Mouse (Mus musculus): ENCODE measurements around the gene Nln. TPM values are rescaled to one million over a fixed set of nuclear protein-coding genes. Genes with fewer than 3 reads are reported as not detected.

Gene Nln
- total and polyA plus RNA-seq, 3 experiments = 38.5 to 76.5 (median 51.2) TPM

GRCm38 (mm10) chr13:104132561-104132960, 23.1 kb upstream of the Nln start:
- H3K4me1 ChIP-seq (ENCODE audit: control insufficient read depth in 1 of 2, insufficient read depth in 2 of 2) = no peaks in the 10 kb centered on the region
- no peak overlapping the region for H3K27ac ChIP-seq (ENCODE audit: insufficient read depth, low read depth)
- H3K4me2 ChIP-seq (ENCODE audit: insufficient read depth, low read depth, poor library complexity, severe bottlenecking) = no peak overlapping the region
- H3K27me3 ChIP-seq (replicated peaks) = no peaks in the 10 kb centered on the region
- H3K4me3 ChIP-seq (replicated peaks in 1 of 3; ENCODE audit: low read depth in 2 of 3, low read length in 2 of 3, poor library complexity in 1 of 3) = no peak overlapping the region
- H3K79me2 ChIP-seq (replicated peaks; ENCODE audit: control insufficient read depth, extremely low read depth, insufficient read depth, poor library complexity, severe bottlenecking) = no peaks in the 10 kb centered on the region
- no peaks in the 10 kb centered on the region for H3K9me3 ChIP-seq (replicated peaks; ENCODE audit: low read length)
- H3K9ac ChIP-seq (ENCODE audit: insufficient read depth, low read depth) = no peak overlapping the region
- dilution Hi-C loops (cut with MboI; ENCODE audit: extremely low pct_ligation_motif_present, extremely low pct_unique_long_range_greater_than_20kb, low sequenced_read_pairs) = no loop called here
- in situ Hi-C loops (cut with MboI; ENCODE audit: low pct_ligation_motif_present, low pct_unique_long_range_greater_than_20kb, low sequenced_read_pairs) = no loop called here
- peaks cover 6 to 48% of the 10 kb centered on the region in 2 experiments for H3K36me3 ChIP-seq (replicated peaks in 1 of 2; ENCODE audit: control insufficient read depth in 1 of 2, insufficient read depth in 1 of 2, low read length in 1 of 2)
- TF ChIP-seq MAZ (IDR thresholded peaks at IDR 0.05; ENCODE audit: low read depth, low read length) = no peak
- TF ChIP-seq MAFK (IDR thresholded peaks at IDR 0.05; ENCODE audit: insufficient replicate concordance, low read length) = no peak
- TF ChIP-seq ETS1 (conservative IDR thresholded peaks at IDR 0.05; ENCODE audit: low read depth, low read length) = no peak
- TF ChIP-seq TCF12 (IDR thresholded peaks at IDR 0.05; ENCODE audit: low read depth, low read length) = no peak
- no peak for TF ChIP-seq ELF1 (IDR thresholded peaks at IDR 0.05; ENCODE audit: low read depth, low read length)
- DNase-seq (ENCODE audit: extremely low read depth) = no peak

- TF ChIP-seq NELFE (IDR thresholded peaks at IDR 0.05; ENCODE audit: low read depth, low read length) = no peak
- no peak for TF ChIP-seq POLR2AphosphoS2 (IDR thresholded peaks at IDR 0.05; ENCODE audit: low read depth, low read length)
- no peak for TF ChIP-seq IRF4 (IDR thresholded peaks at IDR 0.05; ENCODE audit: low read depth, low read length)
- no peak for TF ChIP-seq MEF2A (IDR thresholded peaks at IDR 0.05; ENCODE audit: borderline replicate concordance, low read depth, low read length)
- no peak for TF ChIP-seq MAZ (IDR thresholded peaks at IDR 0.05; ENCODE audit: low read depth, low read length)
- Histone ChIP-seq H3K4me3 (replicated peaks in 1 of 3; ENCODE audit: low read depth in 2 of 3, low read length in 2 of 3, poor library complexity in 1 of 3) (no peak overlapping the region), H3K4me1 (ENCODE audit: control insufficient read depth in 1 of 2, insufficient read depth in 2 of 2) (no peaks in the 10 kb centered on the region), H3K9ac (ENCODE audit: insufficient read depth, low read depth) (no peak overlapping the region), H3K36me3 (replicated peaks in 1 of 2; ENCODE audit: control insufficient read depth in 1 of 2, insufficient read depth in 1 of 2, low read length in 1 of 2) (peaks cover 12 to 33% of the 10 kb centered on the region in 2 experiments), H3K4me2 (ENCODE audit: insufficient read depth, low read depth, poor library complexity, severe bottlenecking) (no peak overlapping the region), H3K27ac (ENCODE audit: insufficient read depth, low read depth) (no peak overlapping the region), H3K9me3 (replicated peaks; ENCODE audit: low read length) (no peaks in the 10 kb centered on the region), H3K27me3 (replicated peaks) (no peaks in the 10 kb centered on the region), H3K79me2 (replicated peaks; ENCODE audit: control insufficient read depth, extremely low read depth, insufficient read depth, poor library complexity, severe bottlenecking) (no peaks in the 10 kb centered on the region)
- in situ Hi-C loops (cut with MboI; ENCODE audit: low pct_ligation_motif_present, low pct_unique_long_range_greater_than_20kb, low sequenced_read_pairs) = no loop called here
- DNase-seq (ENCODE audit: extremely low read depth) = no peak
- dilution Hi-C loops (cut with MboI; ENCODE audit: extremely low pct_ligation_motif_present, extremely low pct_unique_long_range_greater_than_20kb, low sequenced_read_pairs) = no loop called here
Observed at GRCm38 (mm10) chr13:104123662-104124381, 14.4 kb upstream of the Nln start.

GRCm38 (mm10) chr13:104122078-104122840, 12.8 kb upstream of the Nln start:
- Histone ChIP-seq H3K36me3 (replicated peaks in 1 of 2; ENCODE audit: control insufficient read depth in 1 of 2, insufficient read depth in 1 of 2, low read length in 1 of 2) (peaks cover 15 to 36% of the 10 kb centered on the region in 2 experiments), H3K27ac (ENCODE audit: insufficient read depth, low read depth) (no peak overlapping the region), H3K79me2 (replicated peaks; ENCODE audit: control insufficient read depth, extremely low read depth, insufficient read depth, poor library complexity, severe bottlenecking) (no peaks in the 10 kb centered on the region), H3K4me3 (replicated peaks in 1 of 3; ENCODE audit: low read depth in 2 of 3, low read length in 2 of 3, poor library complexity in 1 of 3) (no peak overlapping the region), H3K9ac (ENCODE audit: insufficient read depth, low read depth) (no peak overlapping the region), H3K9me3 (replicated peaks; ENCODE audit: low read length) (no peaks in the 10 kb centered on the region), H3K4me2 (ENCODE audit: insufficient read depth, low read depth, poor library complexity, severe bottlenecking) (no peak overlapping the region), H3K4me1 (ENCODE audit: control insufficient read depth in 1 of 2, insufficient read depth in 2 of 2) (no peaks in the 10 kb centered on the region), H3K27me3 (replicated peaks) (no peaks in the 10 kb centered on the region)
- dilution Hi-C loops (cut with MboI; ENCODE audit: extremely low pct_ligation_motif_present, extremely low pct_unique_long_range_greater_than_20kb, low sequenced_read_pairs) = no loop called here
- in situ Hi-C loops (cut with MboI; ENCODE audit: low pct_ligation_motif_present, low pct_unique_long_range_greater_than_20kb, low sequenced_read_pairs) = no loop called here
- DNase-seq (ENCODE audit: extremely low read depth) = no peak
- TF ChIP-seq RAD21 (IDR thresholded peaks at IDR 0.05; ENCODE audit: low read depth, low read length) (no peak), CHD1 (IDR thresholded peaks at IDR 0.05; ENCODE audit: low read depth, low read length) (no peak), RCOR1 (conservative IDR thresholded peaks at IDR 0.05; ENCODE audit: low read depth, low read length) (no peak), PAX5 (IDR thresholded peaks at IDR 0.05; ENCODE audit: low read length) (no peak), MEF2A (IDR thresholded peaks at IDR 0.05; ENCODE audit: borderline replicate concordance, low read depth, low read length) (no peak), MAX (IDR thresholded peaks at IDR 0.05; ENCODE audit: low read length) (no peak), ZNF384 (IDR thresholded peaks at IDR 0.05; ENCODE audit: low read depth, low read length) (no peak), E2F4 (IDR thresholded peaks at IDR 0.05; ENCODE audit: insufficient replicate concordance, low read depth, low read length) (no peak), BHLHE40 (IDR thresholded peaks at IDR 0.05; ENCODE audit: low read depth, low read length) (no peak), ELF1 (IDR thresholded peaks at IDR 0.05; ENCODE audit: low read depth, low read length) (no peak), TBP (conservative IDR thresholded peaks at IDR 0.05; ENCODE audit: low read depth, low read length) (no peak), JUN (IDR thresholded peaks at IDR 0.05; ENCODE audit: insufficient read depth, low read depth, low read length) (no peak), NRF1 (IDR thresholded peaks at IDR 0.05; ENCODE audit: low read depth, low read length) (no peak), EP300 (IDR thresholded peaks at IDR 0.05; ENCODE audit: low read length) (no peak), SIN3A (IDR thresholded peaks at IDR 0.05; ENCODE audit: low read length) (no peak)

Data from CH12.LX (cell line).